Mouse (Mus musculus): ENCODE data around the gene Rapsn.

DNA sequence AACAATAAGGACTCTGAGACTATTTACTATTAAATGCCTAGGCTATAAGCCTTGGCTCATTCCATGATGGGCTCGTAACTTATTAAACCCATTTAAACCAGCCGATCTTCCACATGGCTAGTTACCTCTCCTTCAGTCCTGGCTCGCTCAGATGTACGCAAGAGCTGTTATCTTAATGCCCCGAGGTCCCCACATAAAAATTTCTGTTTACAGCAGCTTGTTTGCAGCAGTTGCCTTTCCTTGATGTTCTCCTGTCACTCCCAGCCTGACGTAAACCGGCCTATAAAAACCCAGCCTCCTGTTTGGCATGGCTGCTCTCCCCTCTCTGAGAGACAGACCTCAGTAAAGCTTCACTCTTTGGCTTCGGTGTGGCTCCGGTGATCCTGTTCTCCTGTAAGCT is 11.9 kb downstream of the Rapsn start:
- TF ChIP-seq CTCF (IDR thresholded peaks at IDR 0.05; ENCODE audit: low read depth) (no peak), EP300 (optimal IDR thresholded peaks at IDR 0.05) (no peak)
